Comparison of ENCODE assay signal across 8 mouse cellular contexts in genomic region chr8:84009876-84010275, GRCm38 (mm10). TPM values are rescaled to one million over a fixed set of nuclear protein-coding genes. Genes with fewer than 3 reads are reported as not detected.
A peak's percentile ranks its signal among the peaks of the same experiment; 100 is the strongest.
DNase-seq lines count a peak whose midpoint lies in the region; ATAC-seq and TF ChIP-seq lines count a peak whose summit lies in the region.

No protein-coding gene starts in this region.

- peaks cover 13% of the 10 kb centered on the region for H3K4me1 ChIP-seq in hindbrain, embryonic 11.5 days (replicated peaks; ENCODE audit: control insufficient read depth, insufficient read depth, low read length)
- H3K4me1 ChIP-seq in hindbrain, embryonic 13.5 days (replicated peaks), result peaks cover 31% of the 10 kb centered on the region
- H3K4me1 ChIP-seq in kidney, embryonic 14.5 days (ENCODE audit: control insufficient read depth, insufficient read depth, low read length), result peaks cover 26% of the 10 kb centered on the region
- peaks cover 7% of the 10 kb centered on the region for H3K4me1 ChIP-seq in liver, adult 2 months (ENCODE audit: control insufficient read depth, insufficient read depth, low read length)
- peaks cover 12% of the 10 kb centered on the region for H3K4me1 ChIP-seq in stomach, postnatal 0 days (replicated peaks; ENCODE audit: control insufficient read depth, insufficient read depth)

- no peaks in the 10 kb centered on the region for H3K36me3 ChIP-seq in hindbrain, embryonic 11.5 days (ENCODE audit: control insufficient read depth, insufficient read depth, low read length)
- H3K36me3 ChIP-seq in hindbrain, embryonic 13.5 days, result no peaks in the 10 kb centered on the region
- H3K36me3 ChIP-seq in kidney, embryonic 14.5 days (ENCODE audit: control insufficient read depth, insufficient read depth, low read length), result no peaks in the 10 kb centered on the region
- no peaks in the 10 kb centered on the region for H3K36me3 ChIP-seq in liver, adult 2 months (ENCODE audit: control insufficient read depth, insufficient read depth, low read length)
- H3K36me3 ChIP-seq in stomach, postnatal 0 days (ENCODE audit: control insufficient read depth, insufficient read depth, low read length), result no peaks in the 10 kb centered on the region

- H3K27me3 ChIP-seq in hindbrain, embryonic 11.5 days (ENCODE audit: control insufficient read depth, insufficient read depth, low read length), result peaks cover 39% of the 10 kb centered on the region
- peaks cover 47% of the 10 kb centered on the region for H3K27me3 ChIP-seq in hindbrain, embryonic 13.5 days
- peaks cover 35% of the 10 kb centered on the region for H3K27me3 ChIP-seq in kidney, embryonic 14.5 days (ENCODE audit: control insufficient read depth, insufficient read depth, low read length)
- no peaks in the 10 kb centered on the region for H3K27me3 ChIP-seq in liver, adult 2 months (ENCODE audit: control insufficient read depth, insufficient read depth, low read length)
- peaks cover 15% of the 10 kb centered on the region; the same call in 1 of the 2 replicates for H3K27me3 ChIP-seq in stomach, postnatal 0 days (ENCODE audit: control insufficient read depth, insufficient read depth, low read length)

- no peak overlapping the region for H3K27ac ChIP-seq in hindbrain, embryonic 11.5 days (ENCODE audit: low read depth, low read length)
- no peak overlapping the region for H3K27ac ChIP-seq in hindbrain, embryonic 13.5 days
- H3K27ac ChIP-seq in kidney, embryonic 14.5 days (ENCODE audit: low read depth, low read length), result no peak overlapping the region
- H3K27ac ChIP-seq in liver, adult 2 months (replicated peaks; ENCODE audit: insufficient read depth, low read depth, low read length), result no peak overlapping the region
- no peak overlapping the region for H3K27ac ChIP-seq in stomach, postnatal 0 days (replicated peaks)

- no peak for ATAC-seq in hindbrain, embryonic 11.5 days (ENCODE audit: low FRiP score)
- no peak for ATAC-seq in hindbrain, embryonic 13.5 days (ENCODE audit: low FRiP score)
- peak; percentile 25; the same call in 1 of the 2 replicates for ATAC-seq in kidney, embryonic 14.5 days (ENCODE audit: low FRiP score, low TSS enrichment)
- ATAC-seq in stomach, postnatal 0 days (ENCODE audit: low FRiP score, low TSS enrichment), result peak; percentile 57; the same call in 1 of the 2 replicates

- H3K9ac ChIP-seq in hindbrain, embryonic 11.5 days (ENCODE audit: low read depth, low read length), result no peak overlapping the region
- H3K9ac ChIP-seq in hindbrain, embryonic 13.5 days, result no peak overlapping the region
- no peak overlapping the region for H3K9ac ChIP-seq in kidney, embryonic 14.5 days (ENCODE audit: low read depth, low read length)
- H3K9ac ChIP-seq in liver, adult 2 months (ENCODE audit: low read depth, low read length), result no peak overlapping the region
- no peak overlapping the region for H3K9ac ChIP-seq in stomach, postnatal 0 days (ENCODE audit: low read length)

- no peak overlapping the region for H3K4me2 ChIP-seq in hindbrain, embryonic 11.5 days (replicated peaks; ENCODE audit: low read depth, low read length)
- no peak overlapping the region for H3K4me2 ChIP-seq in hindbrain, embryonic 13.5 days
- no peak overlapping the region for H3K4me2 ChIP-seq in kidney, embryonic 14.5 days (replicated peaks; ENCODE audit: low read depth, low read length)
- H3K4me2 ChIP-seq in stomach, postnatal 0 days (replicated peaks; ENCODE audit: low read depth), result no peak overlapping the region

- no peak for TF ChIP-seq POLR2A in liver, adult 2 months (IDR thresholded peaks at IDR 0.05; ENCODE audit: extremely low read depth, insufficient read depth, low read length)

- H3K79me2 ChIP-seq in liver, adult 2 months (ENCODE audit: control insufficient read depth, insufficient read depth, low read length), result no peaks in the 10 kb centered on the region

- no peaks in the 10 kb centered on the region for H3K9me3 ChIP-seq in hindbrain, embryonic 11.5 days (ENCODE audit: control insufficient read depth, low read length)
- H3K9me3 ChIP-seq in hindbrain, embryonic 13.5 days, result no peaks in the 10 kb centered on the region
- no peaks in the 10 kb centered on the region for H3K9me3 ChIP-seq in kidney, embryonic 14.5 days (ENCODE audit: control insufficient read depth, low read length)
- no peaks in the 10 kb centered on the region for H3K9me3 ChIP-seq in stomach, postnatal 0 days (ENCODE audit: control insufficient read depth, low read length)

- TF ChIP-seq EP300 in stomach, postnatal 0 days (optimal IDR thresholded peaks at IDR 0.05), result no peak

- peak; percentile 94 for TF ChIP-seq CTCF in liver, adult 2 months (IDR thresholded peaks at IDR 0.05; ENCODE audit: low read depth, low read length)
- peak; percentile 97 for TF ChIP-seq CTCF in stomach, postnatal 0 days (IDR thresholded peaks at IDR 0.05; ENCODE audit: low read depth)

- 2% methylated on average over 11 of the region's 11 CpGs for WGBS in hindbrain, embryonic 11.5 days
- 1% methylated on average over 11 of the region's 11 CpGs for WGBS in hindbrain, embryonic 13.5 days
- 1% methylated on average over 11 of the region's 11 CpGs for WGBS in kidney, embryonic 14.5 days
- WGBS in liver, adult 2 months, result 3% methylated on average over 11 of the region's 11 CpGs
- 1% methylated on average over 11 of the region's 11 CpGs for WGBS in stomach, postnatal 0 days

- no peak overlapping the region for H3K4me3 ChIP-seq in hindbrain, embryonic 11.5 days (ENCODE audit: low read depth, low read length)
- no peak overlapping the region for H3K4me3 ChIP-seq in hindbrain, embryonic 13.5 days
- H3K4me3 ChIP-seq in kidney, embryonic 14.5 days (ENCODE audit: low read length), result no peak overlapping the region
- H3K4me3 ChIP-seq in liver, adult 2 months (ENCODE audit: insufficient read depth, low read depth, low read length), result no peak overlapping the region
- 0 out of 2 replicates have a peak overlapping the region, but pooled peaks have one; percentile 3 for H3K4me3 ChIP-seq in stomach, postnatal 0 days (ENCODE audit: low read depth, low read length)

- DNase-seq in hindbrain, embryonic 11.5 days (ENCODE audit: low spot score), result peak; percentile 94
- peak; percentile 91 for DNase-seq in embryo, embryonic 11 days
- DNase-seq in heart, adult 11 months, result peak; percentile 98
- DNase-seq in liver, adult 2 months (ENCODE audit: extremely low read depth, low read depth, low spot score), result peak; percentile 49
- peak; percentile 89 for DNase-seq in neural tube, embryonic 10.5 days (ENCODE audit: extremely low spot score, low spot score)
- peak; percentile 86 for DNase-seq in stomach, postnatal 0 days (ENCODE audit: low spot score)

RNA-seq across cellular contexts. Expression of gene 2210011C24Rik, which starts 2.1 kb away (rescaled TPM):
- 0.22 TPM in 1 of 2 replicates, not detected in the other for polyA plus RNA-seq in hindbrain, embryonic 11.5 days (2014; fragmentation: Nextera tagmentation; extraction: Ambion mirVana)
- 0.68 TPM in 1 of 2 replicates, not detected in the other for polyA plus RNA-seq in hindbrain, embryonic 13.5 days (2015; fragmentation: Nextera tagmentation; extraction: Ambion mirVana)
- 3.6 and 5.7 TPM in 2 replicates for polyA plus RNA-seq in kidney, embryonic 14.5 days (2014; fragmentation: Nextera tagmentation; extraction: Ambion mirVana)
- 0.20 and 0.28 TPM in 2 replicates for total RNA-seq in liver, adult 2 months (2014; rRNA removed)
- 0.21 and 0.34 TPM in 2 replicates for polyA plus RNA-seq in liver, adult 2 months (2012; rRNA removed)
- 5.8 and 6.1 TPM in 2 replicates for polyA plus RNA-seq in stomach, postnatal 0 days (2015; fragmentation: Nextera tagmentation; extraction: Ambion mirVana)

RNA-seq across cellular contexts. Expression of gene 1700067K01Rik, which starts 8.6 kb away (rescaled TPM):
- 0.80 and 0.93 TPM in 2 replicates for polyA plus RNA-seq in hindbrain, embryonic 11.5 days (2014; fragmentation: Nextera tagmentation; extraction: Ambion mirVana)
- 0.65 and 0.71 TPM in 2 replicates for polyA plus RNA-seq in hindbrain, embryonic 13.5 days (2015; fragmentation: Nextera tagmentation; extraction: Ambion mirVana)
- polyA plus RNA-seq in kidney, embryonic 14.5 days (2014; fragmentation: Nextera tagmentation; extraction: Ambion mirVana), result 1.2 TPM in 2 replicates
- total RNA-seq in liver, adult 2 months (2014; rRNA removed), result 0.20 and 0.46 TPM in 2 replicates
- 0.11 and 0.26 TPM in 2 replicates for polyA plus RNA-seq in liver, adult 2 months (2012; rRNA removed)
- polyA plus RNA-seq in stomach, postnatal 0 days (2015; fragmentation: Nextera tagmentation; extraction: Ambion mirVana), result 0.36 and 0.38 TPM in 2 replicates

RNA-seq across cellular contexts. Expression of gene Palm3, which starts 11.4 kb away (rescaled TPM):
- polyA plus RNA-seq in hindbrain, embryonic 11.5 days (2014; fragmentation: Nextera tagmentation; extraction: Ambion mirVana), result 3.3 and 3.5 TPM in 2 replicates
- 5.9 and 6.8 TPM in 2 replicates for polyA plus RNA-seq in hindbrain, embryonic 13.5 days (2015; fragmentation: Nextera tagmentation; extraction: Ambion mirVana)
- polyA plus RNA-seq in kidney, embryonic 14.5 days (2014; fragmentation: Nextera tagmentation; extraction: Ambion mirVana), result 5.9 and 7.4 TPM in 2 replicates
- total RNA-seq in liver, adult 2 months (2014; rRNA removed), result not detected in 2 replicates
- not detected in 2 replicates for polyA plus RNA-seq in liver, adult 2 months (2012; rRNA removed)
- 0.96 and 1.3 TPM in 2 replicates for polyA plus RNA-seq in stomach, postnatal 0 days (2015; fragmentation: Nextera tagmentation; extraction: Ambion mirVana)

RNA-seq across cellular contexts. Expression of gene Samd1, which starts 12.4 kb away (rescaled TPM):
- 15.1 and 17.0 TPM in 2 replicates for polyA plus RNA-seq in hindbrain, embryonic 11.5 days (2014; fragmentation: Nextera tagmentation; extraction: Ambion mirVana)
- 8.2 and 9.3 TPM in 2 replicates for polyA plus RNA-seq in hindbrain, embryonic 13.5 days (2015; fragmentation: Nextera tagmentation; extraction: Ambion mirVana)
- polyA plus RNA-seq in kidney, embryonic 14.5 days (2014; fragmentation: Nextera tagmentation; extraction: Ambion mirVana), result 17.9 and 31.9 TPM in 2 replicates
- 4.0 and 7.2 TPM in 2 replicates for total RNA-seq in liver, adult 2 months (2014; rRNA removed)
- 11.9 and 12.2 TPM in 2 replicates for polyA plus RNA-seq in liver, adult 2 months (2012; rRNA removed)
- 4.2 and 4.5 TPM in 2 replicates for polyA plus RNA-seq in stomach, postnatal 0 days (2015; fragmentation: Nextera tagmentation; extraction: Ambion mirVana)

RNA-seq across cellular contexts. Expression of gene Il27ra, which starts 32.5 kb away (rescaled TPM):
- polyA plus RNA-seq in hindbrain, embryonic 11.5 days (2014; fragmentation: Nextera tagmentation; extraction: Ambion mirVana), result not detected in 2 replicates
- 0.22 and 0.66 TPM in 2 replicates for polyA plus RNA-seq in hindbrain, embryonic 13.5 days (2015; fragmentation: Nextera tagmentation; extraction: Ambion mirVana)
- 1.4 and 1.6 TPM in 2 replicates for polyA plus RNA-seq in kidney, embryonic 14.5 days (2014; fragmentation: Nextera tagmentation; extraction: Ambion mirVana)
- 1.4 and 1.5 TPM in 2 replicates for total RNA-seq in liver, adult 2 months (2014; rRNA removed)
- polyA plus RNA-seq in liver, adult 2 months (2012; rRNA removed), result 1.4 and 2.1 TPM in 2 replicates
- polyA plus RNA-seq in stomach, postnatal 0 days (2015; fragmentation: Nextera tagmentation; extraction: Ambion mirVana), result 0.40 and 0.44 TPM in 2 replicates

Comparison
In these comparisons a context has a peak if more than half of its experiments do, and no peak if none do; other contexts are left out.
1. ATAC-seq: peak in kidney, embryonic 14.5 days (single experiment) and stomach, postnatal 0 days (single experiment); none in hindbrain, embryonic 11.5 days (single experiment) and hindbrain, embryonic 13.5 days (single experiment).
2. Peak in every context shown above with its lines, with median percentiles within 50 percentile points of each other: DNase-seq.